Mouse (Mus musculus) midbrain, postnatal 0 days (tissue): ENCODE data around the gene Gm9780. TPM values are rescaled to one million over a fixed set of nuclear protein-coding genes. Genes with fewer than 3 reads are reported as not detected.
"Not testable (repeated sequence)": the region's sequence is repeated elsewhere in the genome, so short reads cannot be mapped to it uniquely, and the experiment has no call there.

Experiments used
- ATAC-seq: fragments of 200-750 bp; cut with Nextera tagmentation; 2 replicates; pipeline ENCODE4 v1.8.0; 2017; ENCODE audit warnings: moderate number of reproducible peaks, mild to moderate bottlenecking, moderate TSS enrichment, moderate library complexity; ENCODE audit not compliant: low FRiP score
- DNase-seq: peaks from one replicate; pipeline ENCODE4 v3.0.0-alpha.2; 2015; ENCODE audit warnings: low spot score
- H3K27ac ChIP-seq: fragments of 300-500 bp; sonication (generic); 2 replicates; pipeline ENCODE4 v1.5.1; 2014; ENCODE audit warnings: low read depth, mild to moderate bottlenecking, low read length, mixed read lengths
- H3K27me3 ChIP-seq: fragments of 300-500 bp; sonication (generic); 2 replicates; pipeline ENCODE4 v1.6.1; 2014; ENCODE audit warnings: low read length, control low read depth, mixed read lengths; ENCODE audit not compliant: insufficient read depth
- H3K36me3 ChIP-seq: fragments of 300-500 bp; sonication (generic); 2 replicates; pipeline ENCODE4 v1.6.1; 2014; ENCODE audit warnings: low read length, control low read depth, mixed read lengths; ENCODE audit not compliant: insufficient read depth
- H3K4me1 ChIP-seq: fragments of 300-500 bp; sonication (generic); 2 replicates; pipeline ENCODE4 v1.6.1; 2014; ENCODE audit warnings: mild to moderate bottlenecking, control low read depth, antibody characterized with exemption, low read length, mixed read lengths; ENCODE audit not compliant: insufficient read depth
- H3K4me2 ChIP-seq: fragments of 300-500 bp; sonication (generic); 2 replicates; pipeline ENCODE4 v1.6.1; 2014; ENCODE audit warnings: low read depth, mild to moderate bottlenecking, low read length, mixed read lengths; ENCODE audit not compliant: poor library complexity, severe bottlenecking
- H3K4me3 ChIP-seq: fragments of 300-500 bp; sonication (generic); 2 replicates; pipeline ENCODE4 v1.5.1; 2014; ENCODE audit warnings: low read depth, mild to moderate bottlenecking, low read length, moderate library complexity
- H3K9ac ChIP-seq: fragments of 300-500 bp; sonication (generic); replicated peaks from 2 replicates; pipeline ENCODE4 v1.6.1; 2014; ENCODE audit warnings: mild to moderate bottlenecking, low read length, moderate library complexity, mixed read lengths; ENCODE audit not compliant: poor library complexity, severe bottlenecking
- H3K9me3 ChIP-seq: fragments of 300-500 bp; sonication (generic); 2 replicates; pipeline ENCODE4 v1.6.1; 2016; ENCODE audit warnings: low read length, control low read depth
- WGBS: fragments of 180-500 bp; shearing (Covaris S2); extraction: QIAGEN DNeasy Blood & Tissue Kit; methylation state at CpG from one replicate; pipeline ENCODE4 v1.1.7; 2014; 5-methylcytosine and 5-hydroxymethylcytosine counted together
- polyA plus RNA-seq: library from polyadenylated mRNA; unstranded; fragments of >200 nt; fragmentation: Nextera tagmentation; extraction: Ambion mirVana; gene quantifications from 2 replicates; pipeline ENCODE4 v1.2.1, GENCODE M21; 2015
- total RNA-seq: library from RNA; depleted of rRNA; stranded (reverse); fragments of >200 nt; gene quantifications from 2 replicates; pipeline ENCODE4 v1.2.3, GENCODE M21; 2014

Gm9780 gene
- total and polyA plus RNA-seq, 2 experiments from 2014 or later: 5.9 to 14.5 TPM

GRCm38 (mm10) chr14:26048767-26049166 lies 6.3 kb upstream of the Gm9780 start:
- WGBS: no CpG with 5 or more reads among the region's 9 CpGs

GRCm38 (mm10) chr14:26047026-26047425 lies 4.5 kb upstream of the Gm9780 start:
- not testable (repeated sequence) for H3K27ac ChIP-seq, H3K4me3 ChIP-seq, H3K9ac ChIP-seq, H3K27me3 ChIP-seq, H3K4me2 ChIP-seq, DNase-seq, H3K9me3 ChIP-seq, ATAC-seq, H3K4me1 ChIP-seq, H3K36me3 ChIP-seq
- WGBS: no CpG with 5 or more reads among the region's 8 CpGs

More at GRCm38 (mm10) chr14:26048767-26049166, 6.3 kb upstream of the Gm9780 start:
- not testable (repeated sequence) for H3K27ac ChIP-seq, ATAC-seq, H3K4me1 ChIP-seq, H3K4me3 ChIP-seq, DNase-seq, H3K36me3 ChIP-seq, H3K4me2 ChIP-seq, H3K27me3 ChIP-seq, H3K9ac ChIP-seq, H3K9me3 ChIP-seq

- H3K9me3 ChIP-seq, H3K36me3 ChIP-seq, H3K27ac ChIP-seq, H3K4me1 ChIP-seq, H3K4me3 ChIP-seq, H3K27me3 ChIP-seq, H3K9ac ChIP-seq, ATAC-seq, DNase-seq, H3K4me2 ChIP-seq: not testable (repeated sequence)
- no CpG with 5 or more reads among the region's 5 CpGs for WGBS
Measured at GRCm38 (mm10) chr14:26045007-26045406, 2.5 kb upstream of the Gm9780 start.

GRCm38 (mm10) chr14:26035439-26035838 lies 7.1 kb downstream of the Gm9780 start:
- not testable (repeated sequence) for H3K4me1 ChIP-seq, H3K4me2 ChIP-seq, ATAC-seq, H3K27ac ChIP-seq, H3K36me3 ChIP-seq, DNase-seq, H3K4me3 ChIP-seq, H3K9ac ChIP-seq, H3K9me3 ChIP-seq, H3K27me3 ChIP-seq
- no CpG with 5 or more reads among the region's 6 CpGs for WGBS

- not testable (repeated sequence) for H3K27ac ChIP-seq, ATAC-seq, H3K36me3 ChIP-seq, DNase-seq, H3K27me3 ChIP-seq, H3K9me3 ChIP-seq, H3K4me2 ChIP-seq, H3K4me3 ChIP-seq, H3K4me1 ChIP-seq, H3K9ac ChIP-seq
- WGBS: no CpG with 5 or more reads among the region's 3 CpGs
Measured at GRCm38 (mm10) chr14:26034364-26034763, 8.1 kb downstream of the Gm9780 start.

- not testable (repeated sequence) for H3K4me1 ChIP-seq, ATAC-seq, DNase-seq, H3K4me3 ChIP-seq, H3K4me2 ChIP-seq, H3K9ac ChIP-seq, H3K36me3 ChIP-seq, H3K9me3 ChIP-seq, H3K27ac ChIP-seq, H3K27me3 ChIP-seq
- WGBS: no CpG with 5 or more reads among the region's 12 CpGs
Measured at GRCm38 (mm10) chr14:26025653-26026052, 16.9 kb downstream of the Gm9780 start.

- not testable (repeated sequence) for H3K4me3 ChIP-seq, H3K27ac ChIP-seq, DNase-seq, H3K4me1 ChIP-seq, H3K36me3 ChIP-seq, ATAC-seq, H3K9ac ChIP-seq, H3K9me3 ChIP-seq, H3K27me3 ChIP-seq, H3K4me2 ChIP-seq
- no CpG with 5 or more reads among the region's 6 CpGs for WGBS
Measured at GRCm38 (mm10) chr14:26022831-26023230, 19.7 kb downstream of the Gm9780 start.

GRCm38 (mm10) chr14:26021555-26021954 lies 21.0 kb downstream of the Gm9780 start:
- not testable (repeated sequence) for H3K9ac ChIP-seq, H3K4me1 ChIP-seq, DNase-seq, H3K4me3 ChIP-seq, ATAC-seq, H3K27ac ChIP-seq, H3K27me3 ChIP-seq, H3K4me2 ChIP-seq, H3K36me3 ChIP-seq, H3K9me3 ChIP-seq
- WGBS: no CpG with 5 or more reads among the region's 9 CpGs

GRCm38 (mm10) chr14:26016414-26016813 lies 26.1 kb downstream of the Gm9780 start:
- H3K9ac ChIP-seq, H3K4me1 ChIP-seq, H3K9me3 ChIP-seq, H3K36me3 ChIP-seq, H3K27me3 ChIP-seq, ATAC-seq, H3K27ac ChIP-seq, H3K4me3 ChIP-seq, DNase-seq, H3K4me2 ChIP-seq: not testable (repeated sequence)
- WGBS: no CpG with 5 or more reads among the region's 7 CpGs
